Mouse (Mus musculus) monocyte, adult 59 days (primary cell): ENCODE measurements around the gene Nucb2. TPM values are rescaled to one million over a fixed set of nuclear protein-coding genes. Genes with fewer than 3 reads are reported as not detected.

Experiments used
- total RNA-seq, 2 experiments: library from RNA; stranded (reverse); gene quantifications; one replicate each; pipeline ENCODE4 v1.2.4; 2023

The Nucb2 gene
- total RNA-seq = 10 to 100 TPM; 30.9 to 36.2 TPM

GRCm38 (mm10) chr7:116503879-116504817 is at the start of gene Nucb2:
Gene Nucb2 (plus strand): TSS chr7:116504369.

Other genes starting within 250 kb of the Nucb2 start
- gene Plekha7, start 196.0 kb upstream of the Nucb2 start, total RNA-seq = 1 to 10 TPM; 1.2 to 1.6 TPM
- 100 to 1,000 TPM; 782 to 827 TPM for gene Rps13, start 170.2 kb upstream of the Nucb2 start, total RNA-seq
- 10 to 100 TPM; 52.2 to 60.3 TPM for gene Pik3c2a, start 60.9 kb upstream of the Nucb2 start, total RNA-seq